Mouse (Mus musculus) heart, embryonic 16.5 days (tissue): ENCODE measurements around the gene Cox15. TPM values are rescaled to one million over a fixed set of nuclear protein-coding genes. Genes with fewer than 3 reads are reported as not detected.

ENCODE experiments used
- ATAC-seq: fragments of 200-750 bp; cut with Nextera tagmentation; replicated peaks from 2 replicates; pipeline ENCODE4 v1.8.0; 2017; ENCODE audit warnings: moderate number of reproducible peaks; ENCODE audit not compliant: insufficient read depth, low FRiP score; ENCODE audit errors: extremely low read depth
- H3K27ac ChIP-seq: fragments of 300-500 bp; sonication (generic); 2 replicates; pipeline ENCODE4 v1.5.1; 2014; ENCODE audit warnings: mild to moderate bottlenecking, low read length, control low read depth, moderate library complexity
- H3K27me3 ChIP-seq: fragments of 300-500 bp; sonication (generic); 2 replicates; pipeline ENCODE4 v1.6.1; 2014; ENCODE audit warnings: low read length, mixed read lengths; ENCODE audit not compliant: control insufficient read depth, insufficient read depth
- H3K36me3 ChIP-seq: fragments of 300-500 bp; sonication (generic); 2 replicates; pipeline ENCODE4 v1.6.1; 2014; ENCODE audit not compliant: control insufficient read depth, insufficient read depth
- H3K4me1 ChIP-seq: fragments of 300-500 bp; sonication (generic); 2 replicates; pipeline ENCODE4 v1.6.1; 2014; ENCODE audit warnings: low read length, mixed read lengths; ENCODE audit not compliant: control insufficient read depth, insufficient read depth
- H3K4me2 ChIP-seq: fragments of 300-500 bp; sonication (generic); 2 replicates; pipeline ENCODE4 v1.6.1; 2014; ENCODE audit warnings: low read depth, mild to moderate bottlenecking, control low read depth, low read length
- H3K4me3 ChIP-seq: fragments of 300-500 bp; sonication (generic); 2 replicates; pipeline ENCODE4 v1.5.1; 2014; ENCODE audit warnings: mild to moderate bottlenecking, control low read depth, low read length
- H3K9ac ChIP-seq: fragments of 300-500 bp; sonication (generic); 2 replicates; pipeline ENCODE4 v1.6.1; 2014; ENCODE audit warnings: low read length, control low read depth
- H3K9me3 ChIP-seq: fragments of 300-500 bp; sonication (generic); replicated peaks from 2 replicates; pipeline ENCODE4 v1.6.1; 2016; ENCODE audit warnings: low read length; ENCODE audit not compliant: control insufficient read depth
- WGBS: fragments of 180-500 bp; shearing (Covaris S2); extraction: QIAGEN DNeasy Blood & Tissue Kit; methylation state at CpG from one replicate; pipeline ENCODE4 v1.1.7; 2014; 5-methylcytosine and 5-hydroxymethylcytosine counted together
- polyA plus RNA-seq: library from polyadenylated mRNA; unstranded; fragments of >200 nt; fragmentation: Nextera tagmentation; extraction: Ambion mirVana; gene quantifications from 2 replicates; pipeline ENCODE4 v1.2.1, GENCODE M21; 2015

Gene Cox15
- polyA plus RNA-seq, 1 experiment from 2014 or later: 13.8 TPM

DNA sequence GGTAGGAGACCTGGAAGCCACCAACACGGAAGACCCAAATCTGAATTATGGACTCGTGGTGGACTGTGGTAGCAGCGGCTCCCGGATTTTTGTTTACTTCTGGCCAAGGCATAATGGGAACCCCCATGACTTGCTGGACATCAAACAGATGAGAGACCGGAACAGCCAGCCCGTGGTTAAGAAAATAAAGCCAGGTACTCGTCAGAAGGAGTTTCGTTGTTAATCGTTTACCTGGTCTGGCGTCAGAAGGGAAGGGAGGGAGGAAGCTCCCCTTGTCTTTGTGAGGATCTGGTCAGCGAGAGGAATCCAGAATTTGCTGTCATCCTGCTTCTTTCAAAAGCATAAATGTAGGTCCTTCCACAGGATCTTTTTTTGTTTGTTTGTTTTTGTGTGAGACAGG, 48.6 kb downstream of the Cox15 start:
- Histone ChIP-seq H3K4me3 (no peak overlapping the region), H3K36me3 (peaks cover 21% of the 10 kb centered on the region), H3K27ac (no peak overlapping the region), H3K9me3 (no peaks in the 10 kb centered on the region), H3K4me2 (no peak overlapping the region), H3K9ac (no peak overlapping the region), H3K4me1 (no peaks in the 10 kb centered on the region), H3K27me3 (no peaks in the 10 kb centered on the region)
- WGBS: 86% methylated on average over 11 of the region's 11 CpGs
- no peak for ATAC-seq

DNA sequence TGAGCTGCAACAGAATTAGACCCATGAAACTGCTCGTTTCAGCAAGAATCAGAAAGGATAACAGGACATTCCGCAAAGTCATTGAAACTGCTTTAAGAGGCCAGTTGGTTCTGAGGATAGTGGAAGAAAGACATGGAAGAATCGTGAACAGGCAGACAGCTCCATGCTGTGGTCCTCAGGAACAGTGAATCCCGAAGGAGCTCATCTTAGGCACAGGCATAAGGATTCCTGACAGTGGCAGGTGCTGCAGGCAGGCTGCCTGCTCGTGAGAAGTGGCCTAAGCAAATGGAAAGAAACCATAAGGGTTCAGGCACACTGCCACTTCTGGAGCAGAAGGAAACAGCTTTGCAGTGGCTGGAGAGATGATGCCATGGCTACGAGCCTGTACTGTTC, 53.0 kb downstream of the Cox15 start:
- H3K27ac ChIP-seq: no peak overlapping the region
- WGBS: 81% methylated on average over 6 of the region's 6 CpGs
- no peaks in the 10 kb centered on the region for H3K4me1 ChIP-seq
- H3K9me3 ChIP-seq: no peaks in the 10 kb centered on the region
- H3K4me2 ChIP-seq: no peak overlapping the region
- H3K36me3 ChIP-seq: peaks cover 9% of the 10 kb centered on the region
- no peak for ATAC-seq
- H3K4me3 ChIP-seq: no peak overlapping the region
- no peak overlapping the region for H3K9ac ChIP-seq
- H3K27me3 ChIP-seq: no peaks in the 10 kb centered on the region

DNA sequence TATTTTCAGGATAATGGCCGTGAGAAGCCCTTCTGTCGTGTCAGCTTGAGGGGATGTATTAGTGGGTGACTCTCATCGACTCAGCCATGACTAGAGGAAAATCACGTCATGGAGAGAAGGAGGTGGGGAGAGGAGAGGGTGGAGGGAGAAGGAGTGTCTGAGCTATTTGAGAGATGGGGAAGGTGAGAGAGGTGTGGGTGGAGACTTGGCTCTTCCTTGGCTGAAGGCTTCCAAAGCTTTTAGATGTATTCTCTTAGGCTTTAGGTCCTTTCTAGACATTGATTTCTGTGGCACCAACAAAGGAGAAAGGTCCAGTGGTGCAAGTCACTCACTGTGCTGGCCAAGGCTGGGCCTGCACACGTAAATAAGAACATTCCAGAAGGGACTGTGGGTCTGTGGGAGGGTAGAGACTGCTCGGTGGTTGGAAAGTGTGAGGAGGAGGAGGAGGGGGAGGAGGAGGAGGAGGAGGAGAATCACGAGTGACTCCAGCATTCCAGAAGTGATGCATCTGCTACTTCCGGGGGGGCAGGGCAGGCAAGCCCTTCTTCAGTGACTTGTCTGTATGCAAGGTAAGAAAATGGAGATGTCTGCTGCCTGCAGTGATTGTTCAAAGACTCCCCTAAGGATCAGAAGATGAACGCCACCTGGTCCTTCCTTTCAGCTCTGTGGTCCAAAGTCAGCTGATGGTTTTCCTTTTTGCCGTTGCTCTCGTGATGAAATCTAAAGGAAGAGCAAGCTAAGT, 53.6 kb downstream of the Cox15 start:
- Histone ChIP-seq H3K4me1 (no peaks in the 10 kb centered on the region), H3K9ac (no peak overlapping the region), H3K4me2 (no peak overlapping the region), H3K27ac (no peak overlapping the region), H3K4me3 (no peak overlapping the region), H3K36me3 (peaks cover 6% of the 10 kb centered on the region), H3K27me3 (no peaks in the 10 kb centered on the region), H3K9me3 (no peaks in the 10 kb centered on the region)
- 65% methylated on average over 11 of the region's 11 CpGs for WGBS
- no peak for ATAC-seq

DNA sequence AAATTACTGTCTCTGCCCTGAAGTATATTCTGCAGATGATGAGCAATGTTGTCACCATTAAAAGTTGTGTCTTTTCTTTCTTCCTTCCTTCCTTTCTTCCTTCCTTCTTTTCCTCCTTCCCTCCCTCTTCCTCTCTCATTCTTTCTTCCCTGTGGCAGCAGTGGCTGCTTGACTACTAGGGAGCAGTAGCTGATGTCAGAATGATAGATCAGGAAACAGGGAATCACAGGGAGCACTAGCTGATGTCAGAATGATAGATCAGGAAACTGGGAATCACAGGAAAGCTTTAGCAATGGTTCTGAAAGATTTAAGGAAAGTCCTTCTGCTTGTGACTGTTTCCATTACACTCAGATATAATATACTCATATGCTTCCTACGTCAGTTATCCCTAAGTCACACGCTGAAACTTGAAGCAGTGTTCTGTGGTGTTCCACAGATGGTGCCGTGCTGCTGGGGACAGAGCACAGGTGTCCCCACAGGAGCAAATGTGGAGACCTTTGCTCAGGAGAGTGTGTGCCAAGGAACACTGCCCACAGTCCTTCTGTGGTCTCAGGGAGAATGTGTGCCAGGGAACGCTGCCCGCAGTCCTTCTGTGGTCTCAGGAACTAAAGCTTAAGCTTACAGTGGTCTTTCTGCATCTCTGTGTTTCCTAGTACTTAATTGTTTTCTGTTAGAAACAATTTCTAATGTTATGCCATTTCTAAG, 55.0 kb downstream of the Cox15 start:
- no peaks in the 10 kb centered on the region for H3K4me1 ChIP-seq
- H3K27ac ChIP-seq: no peak overlapping the region
- no peak overlapping the region for H3K4me2 ChIP-seq
- 86% methylated on average over 5 of the region's 5 CpGs for WGBS
- H3K27me3 ChIP-seq: no peaks in the 10 kb centered on the region
- peaks cover 5% of the 10 kb centered on the region for H3K36me3 ChIP-seq
- no peak for ATAC-seq
- no peak overlapping the region for H3K9ac ChIP-seq
- no peaks in the 10 kb centered on the region for H3K9me3 ChIP-seq
- H3K4me3 ChIP-seq: no peak overlapping the region

DNA sequence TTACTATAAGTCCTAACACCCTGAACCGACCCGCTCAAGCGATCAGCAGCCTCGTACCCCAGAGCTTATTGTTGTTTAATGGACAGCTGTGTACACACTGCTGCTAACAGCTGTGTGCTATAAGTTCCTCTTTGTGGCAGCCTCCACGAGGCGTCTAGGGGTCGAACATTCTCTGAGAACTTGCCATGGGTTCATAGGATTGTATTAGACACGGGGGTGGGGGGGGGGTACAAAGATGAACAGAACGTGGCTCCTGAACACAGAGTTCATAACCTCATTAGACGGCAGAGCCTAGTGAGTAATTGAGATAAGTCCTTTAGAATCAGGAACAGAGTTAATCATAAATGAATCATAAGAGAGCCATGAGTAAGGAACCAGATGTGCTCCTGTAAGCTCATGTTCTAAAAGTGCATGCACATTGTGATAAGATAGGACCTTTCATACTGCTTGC, 57.3 kb downstream of the Cox15 start:
- peaks cover 5% of the 10 kb centered on the region for H3K36me3 ChIP-seq
- H3K4me1 ChIP-seq: no peaks in the 10 kb centered on the region; the same call in 1 of the 2 replicates
- no peak overlapping the region for H3K4me3 ChIP-seq
- ATAC-seq: no peak
- H3K27me3 ChIP-seq: no peaks in the 10 kb centered on the region
- H3K9me3 ChIP-seq: no peaks in the 10 kb centered on the region
- H3K9ac ChIP-seq: no peak overlapping the region
- H3K4me2 ChIP-seq: no peak overlapping the region
- 69% methylated on average over 10 of the region's 10 CpGs for WGBS
- H3K27ac ChIP-seq: no peak overlapping the region

DNA sequence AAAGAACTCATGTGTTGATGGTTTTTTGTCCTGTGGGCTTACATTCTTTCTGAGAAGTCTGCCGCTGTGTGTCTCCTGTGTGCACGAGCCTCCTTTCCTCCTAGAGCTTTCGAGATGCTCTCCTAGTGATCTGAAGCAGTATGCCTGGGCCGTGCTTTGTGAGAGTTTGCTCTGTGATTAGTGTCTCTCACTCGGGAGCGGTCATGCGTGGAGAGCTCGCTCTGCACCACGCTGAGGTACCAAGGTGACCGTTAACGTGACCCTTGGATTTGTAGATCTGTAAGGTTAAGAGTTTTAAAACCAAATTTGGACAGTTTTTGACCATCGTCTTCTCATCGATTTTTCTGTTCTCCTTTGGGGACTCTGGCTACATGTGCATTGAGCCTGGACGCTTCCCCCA, 60.0 kb downstream of the Cox15 start:
- Histone ChIP-seq H3K27ac (no peak overlapping the region), H3K4me3 (no peak overlapping the region), H3K4me1 (peaks cover 6% of the 10 kb centered on the region), H3K9ac (no peak overlapping the region), H3K4me2 (no peak overlapping the region), H3K36me3 (no peaks in the 10 kb centered on the region; the same call in 1 of the 2 replicates), H3K9me3 (no peaks in the 10 kb centered on the region), H3K27me3 (no peaks in the 10 kb centered on the region; the same call in 1 of the 2 replicates)
- WGBS: 88% methylated on average over 14 of the region's 14 CpGs
- no peak for ATAC-seq

DNA sequence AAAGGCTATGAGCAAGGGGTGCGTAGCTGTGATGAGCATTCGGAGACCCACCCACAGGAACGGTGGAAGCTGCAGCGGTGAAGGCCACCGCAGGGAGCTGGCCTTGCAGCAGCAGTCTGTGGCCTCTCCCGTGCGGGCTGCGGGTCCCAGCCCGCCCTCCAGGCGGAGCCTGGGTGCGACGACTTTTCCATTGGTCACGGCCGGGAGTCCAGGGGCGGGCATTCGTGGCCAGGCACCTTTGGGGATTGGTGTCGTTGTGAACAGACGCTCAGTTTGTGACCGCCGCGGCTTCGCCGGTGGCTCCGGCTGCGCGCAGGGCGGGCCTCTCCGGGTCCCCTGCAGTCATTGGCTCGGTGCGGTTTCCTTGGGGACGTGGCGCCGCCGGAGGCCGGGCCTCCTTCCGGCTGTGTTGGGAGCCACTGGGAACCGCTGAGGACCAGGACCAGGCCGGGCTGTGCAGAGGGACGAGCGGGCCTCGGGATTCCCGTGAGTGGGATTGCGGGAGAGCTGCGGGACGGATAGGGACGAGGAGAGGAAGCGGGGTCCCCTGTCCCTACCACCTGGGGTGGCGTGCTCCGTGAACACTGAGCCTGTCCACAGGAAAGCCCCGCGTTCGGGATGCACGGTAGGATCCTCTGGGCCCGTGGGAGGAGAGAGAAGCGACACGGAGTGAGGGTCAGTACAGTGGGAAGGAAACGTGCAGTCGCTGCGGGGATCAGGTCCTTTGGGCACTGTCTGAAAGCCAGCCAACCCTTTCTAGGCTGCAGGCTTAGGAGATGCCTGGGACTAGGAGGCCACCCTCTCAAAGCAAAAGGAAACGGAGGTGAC, 63.2 kb downstream of the Cox15 start, which contains the start of gene Entpd7:
TSS of gene Entpd7 (plus strand) at position 254 of the 828 bp plus-strand sequence.
- peaks cover 6% of the 10 kb centered on the region for H3K4me1 ChIP-seq
- peak within 1 kb of the TSS; percentile 71 for H3K4me3 ChIP-seq
- H3K36me3 ChIP-seq: no peaks in the 10 kb centered on the region; the same call in 1 of the 2 replicates
- peak within 1 kb of the TSS; percentile 25; the same call in 1 of the 2 replicates for H3K27ac ChIP-seq
- no peaks in the 10 kb centered on the region for H3K9me3 ChIP-seq
- peak within 1 kb of the TSS; percentile 79 for H3K4me2 ChIP-seq
- H3K27me3 ChIP-seq: no peaks in the 10 kb centered on the region; the same call in 1 of the 2 replicates
- peak within 1 kb of the TSS; percentile 80 for H3K9ac ChIP-seq
- ATAC-seq: peak; percentile 100
- under 1% methylated on average over 60 of the region's 60 CpGs for WGBS
